8 mouse cellular contexts compared by ENCODE assay signal in genomic region chr1:86443386-86444172, GRCm38 (mm10). TPM values are rescaled to one million over a fixed set of nuclear protein-coding genes. Genes with fewer than 3 reads are reported as not detected.
DNase-seq lines count a peak whose midpoint lies in the region; ATAC-seq and TF ChIP-seq lines count a peak whose summit lies in the region.

No protein-coding gene starts in this region.

- peak; percentile 94 for DNase-seq in heart, adult 11 months
- DNase-seq in heart, postnatal 4 days: no peak
- peak; percentile 18 for DNase-seq in MN1 (ENCODE audit: low spot score)
- no peak for DNase-seq in liver, adult 2 months (ENCODE audit: extremely low read depth, low read depth, low spot score)
- DNase-seq in left cerebral cortex, adult 11 months (ENCODE audit: low spot score): no peak
- no peak for DNase-seq in spleen, adult 12 weeks (ENCODE audit: low spot score)

- TF ChIP-seq CTCF in liver, adult 2 months (IDR thresholded peaks at IDR 0.05; ENCODE audit: low read depth, low read length): no peak
- TF ChIP-seq CTCF in small intestine, adult 2 months (IDR thresholded peaks at IDR 0.05; ENCODE audit: extremely low read depth, insufficient read length, insufficient replicate concordance, low read depth, low read length): no peak

- no peaks in the 10 kb centered on the region for H3K27me3 ChIP-seq in heart, embryonic 12.5 days (replicated peaks)
- no peaks in the 10 kb centered on the region for H3K27me3 ChIP-seq in liver, adult 2 months (ENCODE audit: control insufficient read depth, insufficient read depth, low read length)
- no peaks in the 10 kb centered on the region for H3K27me3 ChIP-seq in small intestine, adult 2 months (ENCODE audit: control insufficient read depth, insufficient read depth, low read length)

- no peaks in the 10 kb centered on the region for H3K36me3 ChIP-seq in heart, embryonic 12.5 days
- no peaks in the 10 kb centered on the region for H3K36me3 ChIP-seq in liver, adult 2 months (ENCODE audit: control insufficient read depth, insufficient read depth, low read length)
- H3K36me3 ChIP-seq in small intestine, adult 2 months (ENCODE audit: control insufficient read depth, insufficient read depth, low read length): no peaks in the 10 kb centered on the region

- ATAC-seq in heart, embryonic 12.5 days (ENCODE audit: insufficient number of reproducible peaks, low FRiP score): no peak

- H3K4me3 ChIP-seq in heart, embryonic 12.5 days: no peak overlapping the region
- H3K4me3 ChIP-seq in liver, adult 2 months (ENCODE audit: insufficient read depth, low read depth, low read length): no peak overlapping the region
- no peak overlapping the region for H3K4me3 ChIP-seq in small intestine, adult 2 months (ENCODE audit: low read depth, low read length)

- H3K4me1 ChIP-seq in heart, embryonic 12.5 days (replicated peaks): peaks cover 55% of the 10 kb centered on the region
- H3K4me1 ChIP-seq in liver, adult 2 months (ENCODE audit: control insufficient read depth, insufficient read depth, low read length): peaks cover 8% of the 10 kb centered on the region; the same call in 1 of the 2 replicates
- H3K4me1 ChIP-seq in small intestine, adult 2 months (ENCODE audit: control insufficient read depth, insufficient read depth, insufficient read length, low read length): peaks cover 19% of the 10 kb centered on the region

- TF ChIP-seq POLR2A in liver, adult 2 months (IDR thresholded peaks at IDR 0.05; ENCODE audit: extremely low read depth, insufficient read depth, low read length): no peak
- peak; percentile 6; the same call in 1 of the 2 replicates for TF ChIP-seq POLR2A in small intestine, adult 2 months (IDR thresholded peaks at IDR 0.05; ENCODE audit: low read depth, low read length)

- H3K27ac ChIP-seq in heart, embryonic 12.5 days (ENCODE audit: poor library complexity, severe bottlenecking): peak overlapping the region; percentile 98
- peak overlapping the region; percentile 31 for H3K27ac ChIP-seq in liver, adult 2 months (replicated peaks; ENCODE audit: insufficient read depth, low read depth, low read length)
- peak overlapping the region; percentile 88 for H3K27ac ChIP-seq in small intestine, adult 2 months (ENCODE audit: insufficient read depth, low read depth, low read length)

- no peaks in the 10 kb centered on the region for H3K9me3 ChIP-seq in heart, embryonic 12.5 days (replicated peaks)

- H3K79me2 ChIP-seq in liver, adult 2 months (ENCODE audit: control insufficient read depth, insufficient read depth, low read length): no peaks in the 10 kb centered on the region

- peak overlapping the region; percentile 85; the same call in 1 of the 2 replicates for H3K9ac ChIP-seq in heart, embryonic 12.5 days
- peak overlapping the region; percentile 21; the same call in 1 of the 2 replicates for H3K9ac ChIP-seq in liver, adult 2 months (ENCODE audit: low read depth, low read length)

- H3K4me2 ChIP-seq in heart, embryonic 12.5 days: peak overlapping the region; percentile 76

- 53% methylated on average over 8 of the region's 8 CpGs for WGBS in heart, embryonic 12.5 days
- 53% methylated on average over 8 of the region's 8 CpGs for WGBS in liver, adult 2 months
- WGBS in small intestine, adult 2 months: 31% methylated on average over 8 of the region's 8 CpGs

RNA-seq across cellular contexts. Expression of gene Tex44, which starts 17.4 kb away (rescaled TPM):
- total RNA-seq in heart, postnatal 4 days (2021): not detected
- polyA plus RNA-seq in heart, embryonic 12.5 days (2016; fragmentation: Nextera tagmentation; extraction: Ambion mirVana): not detected in 2 replicates
- not detected in 2 replicates for total RNA-seq in liver, adult 2 months (2014; rRNA removed)
- polyA plus RNA-seq in liver, adult 2 months (2012; rRNA removed): not detected in 2 replicates
- polyA plus RNA-seq in small intestine, adult 2 months (2012; rRNA removed): not detected in 2 replicates

RNA-seq across cellular contexts. Expression of gene Nmur1, which starts 17.6 kb away (rescaled TPM):
- not detected for total RNA-seq in heart, postnatal 4 days (2021)
- not detected in 2 replicates for polyA plus RNA-seq in heart, embryonic 12.5 days (2016; fragmentation: Nextera tagmentation; extraction: Ambion mirVana)
- not detected in 2 replicates for total RNA-seq in liver, adult 2 months (2014; rRNA removed)
- not detected in 2 replicates for polyA plus RNA-seq in liver, adult 2 months (2012; rRNA removed)
- 5.6 and 11.1 TPM in 2 replicates for polyA plus RNA-seq in small intestine, adult 2 months (2012; rRNA removed)

Comparison
In these comparisons a context has a peak if more than half of its experiments do, and no peak if none do; other contexts are left out.
1. DNase-seq: peak in heart, adult 11 months (single experiment) and MN1 (single experiment); none in heart, postnatal 4 days (single experiment), liver, adult 2 months (single experiment), left cerebral cortex, adult 11 months (single experiment) and spleen, adult 12 weeks (single experiment).
2. H3K27ac ChIP-seq: peak in every context shown above with its lines; median percentile 98 in heart, embryonic 12.5 days; 88 in small intestine, adult 2 months; 31 in liver, adult 2 months.